Mouse (Mus musculus) MN1 (cell line): Measurements from ENCODE around the gene Oser1.

Experiments used
- DNase-seq: peaks from one replicate; pipeline ENCODE4 v3.0.0-alpha.2; 2016; ENCODE audit warnings: low spot score

Oser1 gene

GRCm38 (mm10) chr2:163358662-163359061, 65.8 kb downstream of the Oser1 start:
- no peak for DNase-seq

GRCm38 (mm10) chr2:163356113-163356840, 68.2 kb downstream of the Oser1 start:
- DNase-seq = no peak
